Mouse (Mus musculus) kidney, adult 18-20 months (tissue): Measurements from ENCODE around the gene Allc.

Source experiments
- DNase-seq: peaks from one replicate; pipeline ENCODE4 v3.0.0; 2021

The Allc gene

GRCm38 (mm10) chr12:28578147-28578546, 4.2 kb downstream of the Allc start:
- no peak for DNase-seq

GRCm38 (mm10) chr12:28575366-28576070, 6.8 kb downstream of the Allc start:
- DNase-seq = no peak

GRCm38 (mm10) chr12:28572241-28572640, 10.1 kb downstream of the Allc start:
- DNase-seq = no peak

GRCm38 (mm10) chr12:28552299-28552698, 30.0 kb downstream of the Allc start, which contains the start of gene Dcdc2c:
Gene Dcdc2c (minus strand): TSS chr12:28552399.
- DNase-seq = no peak

GRCm38 (mm10) chr12:28551775-28552174, 30.5 kb downstream of the Allc start:
- DNase-seq = no peak

- no peak for DNase-seq
Measured at GRCm38 (mm10) chr12:28548887-28549286, 33.4 kb downstream of the Allc start.

GRCm38 (mm10) chr12:28514264-28514775, 68.0 kb downstream of the Allc start:
- no peak for DNase-seq

- no peak for DNase-seq
Measured at GRCm38 (mm10) chr12:28509699-28510280, 72.5 kb downstream of the Allc start.
